Mouse (Mus musculus) limb, embryonic 10.5 days (tissue): ENCODE measurements around the gene Vmn1r226. TPM values are rescaled to one million over a fixed set of nuclear protein-coding genes. Genes with fewer than 3 reads are reported as not detected.

ENCODE experiments used
- DNase-seq: peaks from one replicate; pipeline ENCODE4 v3.0.0-alpha.2; 2017; ENCODE audit warnings: low spot score
- H3K27ac ChIP-seq: fragments of 300-500 bp; sonication (generic); 2 replicates; pipeline ENCODE4 v1.5.1; 2016; ENCODE audit warnings: mild to moderate bottlenecking
- H3K27me3 ChIP-seq: fragments of 300-500 bp; sonication (generic); 2 replicates; pipeline ENCODE4 v1.6.1; 2016; ENCODE audit warnings: low read depth, mild to moderate bottlenecking; ENCODE audit not compliant: poor library complexity, severe bottlenecking
- H3K36me3 ChIP-seq: fragments of 300-500 bp; sonication (generic); 2 replicates; pipeline ENCODE4 v1.6.1; 2016; ENCODE audit warnings: mild to moderate bottlenecking, moderate library complexity
- H3K4me1 ChIP-seq: fragments of 300-500 bp; sonication (generic); 2 replicates; pipeline ENCODE4 v1.6.1; 2016
- H3K4me3 ChIP-seq: fragments of 300-500 bp; sonication (generic); 2 replicates; pipeline ENCODE4 v1.5.1; 2016; ENCODE audit warnings: mild to moderate bottlenecking, moderate library complexity
- H3K9me3 ChIP-seq: fragments of 300-500 bp; sonication (generic); replicated peaks from 2 replicates; pipeline ENCODE4 v1.6.1; 2016; ENCODE audit warnings: mild to moderate bottlenecking
- WGBS: fragments of 180-500 bp; shearing (Covaris S2); methylation state at CpG from one replicate; pipeline ENCODE4 v1.1.7; 2016; 5-methylcytosine and 5-hydroxymethylcytosine counted together
- polyA plus RNA-seq: library from polyadenylated mRNA; unstranded; fragments of >200 nt; fragmentation: Nextera tagmentation; extraction: Ambion mirVana; gene quantifications from 2 replicates; pipeline ENCODE4 v1.2.1, GENCODE M21; 2016

Vmn1r226 gene
- polyA plus RNA-seq, result not detected in 2 replicates

GRCm38 (mm10) chr17:20682543-20682942 is at the start of gene Vmn1r226:
Gene Vmn1r226 (plus strand): TSS chr17:20682843.
- H3K9me3 ChIP-seq, result no peaks in the 10 kb centered on the region
- H3K27me3 ChIP-seq, result no peaks in the 10 kb centered on the region

GRCm38 (mm10) chr17:20729543-20729942 is 46.9 kb downstream of the Vmn1r226 start, which contains the start of gene Vmn1r227:
Gene Vmn1r227 (plus strand): TSS chr17:20729843.
- H3K4me3 ChIP-seq, result no peak within 1 kb of the TSS
- no peak within 1 kb of the TSS for H3K27ac ChIP-seq
- no peaks in the 10 kb centered on the region for H3K9me3 ChIP-seq
- no peak for DNase-seq
- no peaks in the 10 kb centered on the region for H3K27me3 ChIP-seq
- WGBS, result 51% methylated on average over 1 of the region's 1 CpGs
- H3K4me1 ChIP-seq, result no peaks in the 10 kb centered on the region
- no peaks in the 10 kb centered on the region for H3K36me3 ChIP-seq

More at GRCm38 (mm10) chr17:20682543-20682942, at the start of gene Vmn1r226:
- Histone ChIP-seq H3K27ac (no peak within 1 kb of the TSS), H3K4me1 (no peaks in the 10 kb centered on the region), H3K36me3 (no peaks in the 10 kb centered on the region), H3K4me3 (no peak within 1 kb of the TSS)
- no peak for DNase-seq

Other genes with a start within 250 kb of the Vmn1r226 start
- gene Vmn2r108, start 201.5 kb upstream of the Vmn1r226 start, polyA plus RNA-seq, result not detected in 2 replicates
- gene Vmn1r225, start 184.7 kb upstream of the Vmn1r226 start, polyA plus RNA-seq, result not detected in 2 replicates
- gene Vmn2r109, start 118.1 kb upstream of the Vmn1r226 start, polyA plus RNA-seq, result not detected in 2 replicates
- not detected in 2 replicates for gene Vmn2r110, start 86.4 kb upstream of the Vmn1r226 start, polyA plus RNA-seq
- not detected in 2 replicates for gene Fpr-rs3, start 58.0 kb upstream of the Vmn1r226 start, polyA plus RNA-seq
- not detected in 2 replicates for gene Vmn1r227, start 47.0 kb downstream of the Vmn1r226 start, polyA plus RNA-seq
- not detected in 2 replicates for gene Vmn1r228, start 103.3 kb downstream of the Vmn1r226 start, polyA plus RNA-seq
- not detected in 2 replicates for gene Vmn1r229, start 128.7 kb downstream of the Vmn1r226 start, polyA plus RNA-seq
- not detected in 2 replicates for gene Vmn1r230, start 157.6 kb downstream of the Vmn1r226 start, polyA plus RNA-seq
- gene Vmn1r231, start 222.2 kb downstream of the Vmn1r226 start, polyA plus RNA-seq, result not detected in 2 replicates
- gene Vmn1r232, start 236.9 kb downstream of the Vmn1r226 start, polyA plus RNA-seq, result not detected in 2 replicates